Mouse (Mus musculus) cerebellum, adult 2 months (tissue): ENCODE measurements around the gene 4931414P19Rik. TPM values are rescaled to one million over a fixed set of nuclear protein-coding genes. Genes with fewer than 3 reads are reported as not detected.

ENCODE experiments used
- DNase-seq, 2 experiments: peaks; one replicate each; pipeline ENCODE4 v3.0.0; 2021
- H3K27ac ChIP-seq: fragments of 200-500 bp; 2 replicates; pipeline ENCODE4 v1.5.1; 2012; ENCODE audit warnings: low read length, control low read depth, inconsistent platforms; ENCODE audit not compliant: insufficient read depth
- H3K27me3 ChIP-seq: fragments of 200-500 bp; 2 replicates; pipeline ENCODE4 v1.6.1; 2012; ENCODE audit warnings: inconsistent platforms, mild to moderate bottlenecking, low read length, moderate library complexity; ENCODE audit not compliant: control insufficient read depth, insufficient read depth
- H3K4me1 ChIP-seq: fragments of 200-500 bp; 2 replicates; pipeline ENCODE4 v1.6.1; 2011; ENCODE audit warnings: low read length; ENCODE audit not compliant: control insufficient read depth, insufficient read depth
- H3K4me3 ChIP-seq: fragments of 200-500 bp; replicated peaks from 2 replicates; pipeline ENCODE3; 2011; ENCODE audit warnings: mild to moderate bottlenecking, low read depth, low read length, control low read depth; ENCODE audit not compliant: insufficient read depth
- CTCF ChIP-seq: fragments of 200-500 bp; IDR thresholded peaks from 2 replicates; pipeline ENCODE4 v1.5.1; 2011; ENCODE audit warnings: low read depth, mild to moderate bottlenecking, control low read depth, low read length, moderate library complexity, borderline replicate concordance; ENCODE audit not compliant: insufficient read depth
- POLR2A ChIP-seq: fragments of 200-500 bp; IDR thresholded peaks from 2 replicates; pipeline ENCODE4 v1.6.1; 2011; ENCODE audit warnings: low read length, control low read depth, borderline replicate concordance; ENCODE audit not compliant: insufficient read depth
- WGBS: fragments of 180-500 bp; shearing (Covaris S2); methylation state at CpG from one replicate; pipeline ENCODE4 v1.1.7; 2018; 5-methylcytosine and 5-hydroxymethylcytosine counted together
- polyA plus RNA-seq: library from polyadenylated mRNA; depleted of rRNA; stranded (reverse); fragments of >200 nt; gene quantifications from 2 replicates; pipeline ENCODE4 v1.2.3, GENCODE M21; 2012; rRNA removed

Gene 4931414P19Rik
- polyA plus RNA-seq, 1 experiment, result 4.0 TPM

GRCm38 (mm10) chr14:54544703-54545102 lies 61.1 kb downstream of the 4931414P19Rik start:
- Histone ChIP-seq H3K4me3 (no peak overlapping the region), H3K4me1 (no peaks in the 10 kb centered on the region), H3K27ac (no peak overlapping the region), H3K27me3 (no peaks in the 10 kb centered on the region)
- DNase-seq, result no peak
- WGBS, result 95% methylated on average over 5 of the region's 5 CpGs
- TF ChIP-seq CTCF, result no peak
- TF ChIP-seq POLR2A, result no peak

GRCm38 (mm10) chr14:54540771-54541170 lies 65.0 kb downstream of the 4931414P19Rik start:
- DNase-seq, result no peak
- H3K4me3 ChIP-seq, result no peak overlapping the region
- no peak overlapping the region for H3K27ac ChIP-seq
- 53% methylated on average over 11 of the region's 11 CpGs for WGBS
- no peaks in the 10 kb centered on the region for H3K4me1 ChIP-seq
- no peaks in the 10 kb centered on the region for H3K27me3 ChIP-seq
- TF ChIP-seq CTCF (no peak), POLR2A (no peak)

- Histone ChIP-seq H3K4me3 (no peak overlapping the region), H3K27ac (no peak overlapping the region), H3K27me3 (no peaks in the 10 kb centered on the region), H3K4me1 (no peaks in the 10 kb centered on the region)
- no peak for TF ChIP-seq CTCF
- TF ChIP-seq POLR2A, result no peak
- DNase-seq, result no peak
- WGBS, result 87% methylated on average over 2 of the region's 2 CpGs
Observed at GRCm38 (mm10) chr14:54538580-54538979, 67.2 kb downstream of the 4931414P19Rik start.

Other genes with a start within 250 kb of the 4931414P19Rik start
- 87.4 and 95.2 TPM in 2 replicates for gene Oxa1l, start 245.2 kb downstream of the 4931414P19Rik start, polyA plus RNA-seq
- gene Slc7a7, start 188.2 kb downstream of the 4931414P19Rik start, polyA plus RNA-seq, result 1.4 and 1.5 TPM in 2 replicates
- gene Mrpl52, start 179.1 kb downstream of the 4931414P19Rik start, polyA plus RNA-seq, result 130 and 136 TPM in 2 replicates
- gene Mmp14, start 174.4 kb downstream of the 4931414P19Rik start, polyA plus RNA-seq, result 14.9 and 15.9 TPM in 2 replicates
- 48.1 and 48.6 TPM in 2 replicates for gene Lrp10, start 141.9 kb downstream of the 4931414P19Rik start, polyA plus RNA-seq
- gene Rem2, start 129.9 kb downstream of the 4931414P19Rik start, polyA plus RNA-seq, result 13.0 and 14.4 TPM in 2 replicates
- gene Prmt5, start 88.5 kb downstream of the 4931414P19Rik start, polyA plus RNA-seq, result 60.3 and 64.3 TPM in 2 replicates
- gene Haus4, start 51.4 kb downstream of the 4931414P19Rik start, polyA plus RNA-seq, result 9.5 and 9.9 TPM in 2 replicates
- gene Ajuba, start 28.4 kb downstream of the 4931414P19Rik start, polyA plus RNA-seq, result 1.9 TPM in 2 replicates
- gene Psmb5, start 12.0 kb upstream of the 4931414P19Rik start, polyA plus RNA-seq, result 221 and 225 TPM in 2 replicates
- gene Psmb11, start 15.4 kb upstream of the 4931414P19Rik start, polyA plus RNA-seq, result 0.10 TPM in 1 of 2 replicates, not detected in the other
- not detected in 2 replicates for gene Gm17606, start 35.0 kb upstream of the 4931414P19Rik start, polyA plus RNA-seq
- 7.6 and 10.3 TPM in 2 replicates for gene Cdh24, start 35.4 kb upstream of the 4931414P19Rik start, polyA plus RNA-seq
- gene 1700123O20Rik, start 80.2 kb upstream of the 4931414P19Rik start, polyA plus RNA-seq, result 45.2 and 51.0 TPM in 2 replicates
- gene Acin1, start 80.9 kb upstream of the 4931414P19Rik start, polyA plus RNA-seq, result 199 and 207 TPM in 2 replicates
- 0.03 and 0.08 TPM in 2 replicates for gene Gm29776, start 92.8 kb upstream of the 4931414P19Rik start, polyA plus RNA-seq
- 0.08 TPM in 2 replicates for gene Cebpe, start 106.2 kb upstream of the 4931414P19Rik start, polyA plus RNA-seq
- gene Slc7a8, start 176.0 kb upstream of the 4931414P19Rik start, polyA plus RNA-seq, result 37.1 and 41.6 TPM in 2 replicates
- gene Rnf212b, start 208.1 kb upstream of the 4931414P19Rik start, polyA plus RNA-seq, result not detected in 2 replicates